Mouse (Mus musculus) splenic B cell, adult 2 months (primary cell): Measurements from ENCODE around the gene Crtac1.

Experiments
- DNase-seq: peaks from one replicate; pipeline ENCODE4 v3.0.0-alpha.2; 2011; ENCODE audit warnings: low read depth, low spot score
- H3K27me3 ChIP-seq: 2 replicates; pipeline ENCODE4 v1.6.1; 2012; ENCODE audit warnings: mild to moderate bottlenecking, low read length, moderate library complexity, mixed read lengths; ENCODE audit not compliant: control insufficient read depth, poor library complexity, insufficient read depth, severe bottlenecking
- H3K36me3 ChIP-seq: 2 replicates; pipeline ENCODE4 v1.6.1; 2012; ENCODE audit warnings: mild to moderate bottlenecking, low read length, moderate library complexity, mixed read lengths; ENCODE audit not compliant: control insufficient read depth, poor library complexity, insufficient read depth, severe bottlenecking

Crtac1 gene

DNA sequence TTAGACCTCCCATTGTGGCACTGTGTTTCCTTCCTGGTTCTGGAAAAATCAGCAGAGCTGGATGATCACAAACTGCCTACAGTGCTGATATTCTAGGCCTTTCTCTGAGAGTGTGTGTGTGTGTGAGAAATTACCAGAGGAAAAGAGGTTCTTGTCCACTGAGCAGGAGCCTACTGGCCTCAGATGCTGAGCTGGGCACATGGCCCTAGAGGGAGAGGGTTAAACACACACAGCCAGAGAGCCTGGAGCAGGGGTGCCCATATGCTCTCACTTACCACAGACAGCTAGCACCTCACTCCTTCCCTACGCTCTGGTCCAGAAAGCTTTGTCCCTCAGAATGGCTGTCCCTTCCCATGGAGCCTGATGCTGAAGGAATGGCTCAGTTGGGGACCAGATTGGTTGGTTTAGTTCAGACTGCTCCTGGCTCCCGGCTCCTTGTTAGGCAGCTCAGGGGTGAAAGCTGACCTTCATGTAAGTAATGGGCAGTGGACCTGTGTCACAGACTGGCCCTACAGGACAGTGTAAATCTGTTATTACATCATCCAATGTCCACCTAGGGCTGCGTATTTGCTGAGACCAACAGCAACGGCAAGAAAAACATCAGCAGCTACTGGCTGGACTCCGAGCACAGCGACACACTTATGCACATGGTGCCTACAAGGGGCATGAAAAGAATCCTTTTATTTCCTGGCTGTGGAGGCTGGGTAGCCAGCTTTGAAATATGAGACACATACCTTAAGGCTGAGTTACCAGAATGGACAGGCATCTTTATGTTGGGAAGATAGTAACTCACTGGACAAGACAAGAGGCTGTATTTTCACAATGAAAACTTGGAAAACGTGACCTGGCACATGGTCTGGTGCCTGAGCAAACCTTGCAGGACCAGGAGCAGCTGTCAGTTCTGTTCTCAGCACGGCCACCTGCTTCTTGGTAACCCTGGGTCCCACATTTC is 10.9 kb upstream of the Crtac1 start:
- H3K36me3 ChIP-seq, result no peaks in the 10 kb centered on the region
- H3K27me3 ChIP-seq, result no peaks in the 10 kb centered on the region
- no peak for DNase-seq

DNA sequence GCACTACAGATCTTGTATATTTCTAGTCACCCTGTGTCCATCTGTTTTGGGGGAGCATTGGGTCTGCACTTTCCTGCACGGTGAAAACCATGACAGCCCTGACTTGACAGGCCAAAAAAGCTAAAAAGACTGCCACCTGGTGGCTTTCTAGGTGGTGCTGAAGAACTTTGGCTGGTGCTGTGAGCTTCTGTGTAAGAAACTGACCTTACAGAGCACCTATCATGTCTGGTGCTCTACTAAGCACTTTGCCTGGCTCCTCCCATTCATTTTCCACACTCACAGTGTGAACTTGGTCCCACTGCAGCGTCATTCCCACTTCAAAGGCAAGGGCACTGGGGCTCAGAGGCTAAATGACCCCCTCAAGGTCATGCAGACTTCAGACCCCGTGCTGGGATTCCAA is 8.5 kb upstream of the Crtac1 start:
- no peaks in the 10 kb centered on the region for H3K36me3 ChIP-seq
- no peak for DNase-seq

DNA sequence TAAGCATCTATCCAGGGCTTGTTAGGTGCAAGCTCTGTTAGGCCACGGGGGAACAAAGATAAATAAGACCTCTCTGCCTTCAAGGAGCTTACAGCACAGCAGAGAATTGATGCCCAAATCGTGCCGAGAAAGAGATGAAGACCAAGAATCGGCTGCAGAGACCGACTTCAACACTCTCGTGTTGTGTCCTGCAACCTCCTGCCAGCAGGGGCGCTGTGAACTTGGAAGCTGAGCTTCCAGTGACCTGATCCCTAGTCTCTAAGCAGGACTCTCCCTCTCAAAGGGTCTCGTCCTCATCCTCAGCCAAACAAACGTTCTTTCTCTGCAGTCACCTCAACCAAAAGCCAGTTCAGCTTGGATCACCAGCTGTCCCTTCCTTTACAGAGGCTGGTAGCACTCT is 7.8 kb upstream of the Crtac1 start:
- peak; percentile 9 for DNase-seq
- peaks cover 2% of the 10 kb centered on the region; the same call in 1 of the 2 replicates for H3K27me3 ChIP-seq
- no peaks in the 10 kb centered on the region for H3K36me3 ChIP-seq

More for the DNA sequence above, 8.5 kb upstream of the Crtac1 start:
- H3K27me3 ChIP-seq, result peaks cover 1% of the 10 kb centered on the region; the same call in 1 of the 2 replicates

DNA sequence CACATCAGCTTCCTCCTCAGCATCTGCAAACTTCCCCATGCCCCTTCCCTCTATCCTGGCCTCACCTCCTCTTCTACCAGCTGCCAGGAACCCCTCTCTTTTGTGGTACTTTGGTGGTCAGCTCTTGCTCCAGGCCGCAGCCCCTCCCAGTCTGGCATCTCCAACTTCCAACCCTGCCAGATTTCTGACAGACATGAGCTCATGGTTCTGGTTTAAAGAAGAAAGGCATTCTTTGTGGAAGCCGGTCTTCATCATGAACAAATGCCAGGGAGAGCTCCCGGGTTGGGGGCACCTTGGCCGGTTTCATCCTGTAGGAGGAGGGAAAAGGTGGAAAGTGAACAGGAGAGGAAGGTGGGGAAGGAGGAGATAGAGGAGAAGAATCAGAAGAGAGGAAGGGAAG is 4.0 kb upstream of the Crtac1 start:
- Histone ChIP-seq H3K36me3 (no peaks in the 10 kb centered on the region), H3K27me3 (peaks cover 2% of the 10 kb centered on the region; the same call in 1 of the 2 replicates)
- no peak for DNase-seq

DNA sequence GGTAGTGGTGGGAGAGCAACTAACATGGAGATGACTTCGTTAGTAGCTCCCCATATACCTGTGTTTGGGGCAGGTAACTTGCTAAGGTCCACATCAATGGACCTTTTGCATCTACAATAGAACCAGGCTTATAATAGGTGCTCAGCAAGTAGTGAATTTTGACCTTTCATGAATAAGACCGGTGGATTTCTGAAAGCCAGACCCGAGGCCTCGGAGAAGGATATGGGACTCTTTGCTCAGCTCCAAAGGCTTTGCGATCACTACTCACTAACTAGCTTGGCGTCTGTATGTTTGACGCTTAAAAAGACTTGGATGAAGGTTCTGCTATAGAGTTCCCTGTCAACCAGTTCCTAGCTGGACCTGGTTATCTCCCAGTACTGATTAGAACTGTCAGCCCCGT is 1.2 kb upstream of the Crtac1 start:
- H3K36me3 ChIP-seq, result no peaks in the 10 kb centered on the region

GRCm38 (mm10) chr19:42432191-42432590 is 608 bp upstream of the Crtac1 start:
- peaks cover 2% of the 10 kb centered on the region; the same call in 1 of the 2 replicates for H3K27me3 ChIP-seq
- DNase-seq, result no peak
- H3K36me3 ChIP-seq, result no peaks in the 10 kb centered on the region

More for the DNA sequence above, 1.2 kb upstream of the Crtac1 start:
- peaks cover 2% of the 10 kb centered on the region; the same call in 1 of the 2 replicates for H3K27me3 ChIP-seq
- no peak for DNase-seq

GRCm38 (mm10) chr19:42430981-42431380 is 602 bp downstream of the Crtac1 start:
- no peak for DNase-seq
- peaks cover 2% of the 10 kb centered on the region; the same call in 1 of the 2 replicates for H3K27me3 ChIP-seq
- H3K36me3 ChIP-seq, result no peaks in the 10 kb centered on the region

DNA sequence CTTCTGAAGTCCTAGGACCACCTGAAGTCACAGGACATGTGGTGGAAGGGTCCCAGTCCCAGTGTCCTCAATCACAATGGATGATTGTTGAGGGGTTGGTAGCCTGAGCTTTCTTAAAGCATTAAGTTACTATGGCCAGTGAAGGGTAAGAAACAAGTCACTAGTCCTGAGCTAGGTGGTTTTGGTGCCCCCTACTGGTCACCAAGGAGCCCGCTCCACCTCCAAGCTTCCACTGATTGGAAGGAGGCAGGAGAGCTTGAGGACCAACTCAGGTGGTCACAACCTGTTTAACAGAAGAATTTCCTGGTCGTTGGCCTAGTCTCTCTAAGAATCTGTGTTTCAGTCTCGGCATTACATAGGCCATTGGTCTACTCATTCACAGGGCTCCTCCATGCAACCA is 2.2 kb downstream of the Crtac1 start:
- DNase-seq, result peak; percentile 34
- Histone ChIP-seq H3K27me3 (no peaks in the 10 kb centered on the region), H3K36me3 (no peaks in the 10 kb centered on the region)

- no peak for DNase-seq
- no peaks in the 10 kb centered on the region for H3K36me3 ChIP-seq
- H3K27me3 ChIP-seq, result no peaks in the 10 kb centered on the region
These were observed 6.4 kb downstream of the Crtac1 start for GRCm38 (mm10) chr19:42425208-42425607.

DNA sequence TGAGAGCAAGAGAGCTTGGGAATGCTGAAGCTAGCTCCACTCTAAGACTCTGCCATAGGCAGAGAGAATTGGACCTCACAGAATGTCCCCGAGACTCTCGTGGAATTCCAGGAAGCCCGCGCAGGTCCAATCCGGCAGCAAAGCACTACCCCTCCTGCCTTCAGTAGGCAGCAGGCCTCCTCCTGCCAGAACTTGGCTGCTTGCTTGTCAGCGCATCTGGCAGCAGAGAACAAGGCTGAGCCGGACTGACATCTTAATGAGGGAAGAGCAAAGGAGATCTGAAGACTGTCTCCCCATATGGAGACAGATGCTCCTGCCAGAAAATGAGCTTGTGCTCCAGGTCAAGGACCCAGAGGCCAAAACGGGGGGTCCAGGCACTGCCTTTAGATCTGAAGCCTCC is 16.5 kb downstream of the Crtac1 start:
- H3K36me3 ChIP-seq, result no peaks in the 10 kb centered on the region
- DNase-seq, result no peak
- H3K27me3 ChIP-seq, result no peaks in the 10 kb centered on the region

- no peak for DNase-seq
- H3K27me3 ChIP-seq, result no peaks in the 10 kb centered on the region
- no peaks in the 10 kb centered on the region for H3K36me3 ChIP-seq
These were observed 21.7 kb downstream of the Crtac1 start for GRCm38 (mm10) chr19:42409856-42410255.

DNA sequence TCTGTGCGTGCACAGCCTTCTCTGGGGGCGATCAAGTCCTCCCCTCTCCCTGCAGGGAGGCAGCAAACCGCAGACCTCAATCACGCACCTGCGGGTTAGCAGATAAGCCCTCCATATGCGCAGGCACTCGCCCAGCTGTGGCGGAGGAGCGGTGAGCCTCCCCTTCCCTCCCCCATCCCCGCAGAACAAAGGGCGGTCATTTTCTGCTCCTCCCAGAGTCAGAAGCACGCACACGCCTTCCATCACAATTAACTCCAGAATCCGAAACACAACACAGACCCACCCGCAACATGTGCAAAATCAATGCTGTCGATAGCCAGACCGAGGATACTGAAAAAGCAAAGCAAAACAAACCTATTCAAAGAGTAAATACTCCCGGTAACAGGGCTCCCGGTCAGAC is 22.4 kb downstream of the Crtac1 start:
- Histone ChIP-seq H3K36me3 (no peaks in the 10 kb centered on the region), H3K27me3 (no peaks in the 10 kb centered on the region)
- no peak for DNase-seq

DNA sequence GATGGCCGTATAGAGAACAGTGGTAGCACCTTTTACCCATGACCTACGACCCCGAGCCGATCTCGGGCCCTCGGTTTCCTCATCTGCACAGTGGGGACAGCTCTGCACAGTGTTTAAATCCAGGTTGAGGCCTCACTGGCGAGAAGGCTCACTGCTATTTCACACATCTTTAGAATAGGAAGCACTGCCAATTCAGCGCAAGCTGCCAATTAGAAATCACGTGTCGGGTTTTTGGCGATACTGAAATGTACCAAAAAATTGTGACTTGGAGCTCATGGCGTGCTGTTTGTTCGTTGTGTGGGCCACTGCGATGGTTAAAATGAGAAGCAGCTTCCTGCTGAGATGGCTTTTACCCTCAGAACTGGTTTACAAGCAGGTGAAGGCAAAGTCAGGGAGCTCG is 27.2 kb downstream of the Crtac1 start:
- DNase-seq, result no peak
- no peaks in the 10 kb centered on the region for H3K36me3 ChIP-seq
- no peaks in the 10 kb centered on the region for H3K27me3 ChIP-seq

DNA sequence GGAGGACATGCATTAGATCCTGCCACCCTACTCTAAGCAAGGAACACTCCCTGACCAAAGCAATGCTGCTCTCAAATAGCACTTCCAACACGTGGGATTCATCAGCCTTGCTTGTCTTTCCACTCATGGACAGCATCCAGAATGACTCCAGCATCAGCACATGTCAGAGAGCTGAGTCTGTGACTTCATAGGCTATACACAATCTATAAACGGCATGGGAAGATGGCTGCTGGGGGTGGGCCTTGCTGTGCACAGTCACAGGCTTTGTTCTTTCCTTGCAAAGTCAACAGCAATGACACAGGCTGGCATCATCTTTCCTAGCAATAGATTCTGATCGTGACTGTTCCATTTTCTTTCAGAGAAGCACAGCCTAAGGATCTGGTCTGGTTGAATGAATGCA is 31.6 kb downstream of the Crtac1 start:
- Histone ChIP-seq H3K36me3 (no peaks in the 10 kb centered on the region), H3K27me3 (no peaks in the 10 kb centered on the region; the same call in 1 of the 2 replicates)
- DNase-seq, result no peak

- Histone ChIP-seq H3K27me3 (no peaks in the 10 kb centered on the region; the same call in 1 of the 2 replicates), H3K36me3 (no peaks in the 10 kb centered on the region)
- no peak for DNase-seq
These were observed 34.3 kb downstream of the Crtac1 start for GRCm38 (mm10) chr19:42397281-42397680.
